Mouse (Mus musculus): ENCODE data around the gene Med24.
A peak's percentile ranks its signal among the peaks of the same experiment; 100 is the strongest.

DNA sequence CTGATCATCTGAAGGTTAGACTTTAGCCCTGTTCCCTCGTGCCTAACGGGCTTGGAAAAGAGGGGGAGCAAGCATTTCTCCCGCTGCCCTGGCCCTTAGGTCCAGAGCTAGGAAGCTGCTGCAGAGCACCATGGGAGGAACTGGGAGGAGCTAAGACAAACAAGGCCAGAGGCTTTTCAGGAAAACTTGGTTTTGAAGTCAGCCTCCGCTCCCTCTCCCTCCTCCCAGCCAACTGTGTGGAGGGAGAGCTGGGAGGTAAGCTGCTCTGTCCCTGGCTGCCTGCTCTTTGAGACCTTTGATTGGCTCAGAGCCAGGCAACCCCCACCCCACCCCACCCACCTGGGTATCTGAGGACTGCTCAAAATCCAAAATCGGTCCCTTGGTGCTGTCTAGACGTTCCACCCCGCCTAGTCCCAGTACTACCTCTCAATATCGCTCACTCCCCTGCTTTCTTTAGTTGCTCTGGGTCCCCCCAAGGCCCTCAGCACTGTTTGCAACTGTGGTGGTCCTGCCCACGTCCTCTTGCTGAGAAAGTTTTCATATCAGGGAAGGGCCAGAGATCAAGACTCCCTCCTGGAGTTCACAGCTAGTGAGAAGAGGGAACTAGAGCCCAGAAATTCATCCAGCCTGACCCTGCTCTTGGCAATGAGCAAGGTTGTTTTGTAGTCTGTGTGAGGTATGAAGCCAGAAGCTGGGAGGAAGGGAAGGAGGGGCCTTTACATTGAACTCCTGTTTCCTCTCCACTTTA is 47.8 kb upstream of the Med24 start:
- TF ChIP-seq POLR2A (IDR thresholded peaks at IDR 0.05; ENCODE audit: extremely low read depth, insufficient read depth, low read length) = peak; percentile 47; the same call in 1 of the 2 replicates
- TF ChIP-seq CTCF (IDR thresholded peaks at IDR 0.05; ENCODE audit: extremely low read depth, insufficient read depth, low read length) = no peak
